Mouse (Mus musculus): ENCODE measurements at regions not wholly inside any gene's neighbourhood (a gene's known extent, or its start where the extent isn't known, plus 50 kb on each side); places are given as distances from the start of the nearest gene placed in this dataset.

DNA sequence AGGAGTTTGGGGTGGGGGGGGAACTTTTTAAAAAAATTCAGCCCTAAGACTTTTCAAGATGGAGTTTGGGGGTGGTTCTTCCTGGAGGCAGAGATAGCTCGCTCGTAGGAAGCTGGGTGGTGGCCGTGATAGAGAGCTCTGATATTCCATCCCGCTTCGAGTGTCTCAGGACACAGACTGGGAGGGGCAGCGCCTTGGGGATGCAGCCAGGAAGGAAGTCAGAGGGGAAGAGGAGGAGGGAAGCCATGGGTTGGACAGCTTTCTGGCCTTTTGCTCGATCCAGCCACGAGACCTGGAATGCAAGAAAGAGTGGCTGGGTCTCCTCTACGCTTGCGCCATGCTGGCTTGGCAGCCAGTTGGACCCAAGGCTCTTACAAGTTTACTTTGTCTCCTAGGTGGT lies 95.1 kb upstream of the Sulf2 start:
- no peak overlapping the region for H3K27ac ChIP-seq
- 38% methylated on average over 10 of the region's 10 CpGs for WGBS (ENCODE audit: insufficient replicate concordance)
- no peaks in the 10 kb centered on the region for H3K9me3 ChIP-seq (ENCODE audit: control insufficient read depth, low read length)
- TF ChIP-seq CTCF (IDR thresholded peaks at IDR 0.05; ENCODE audit: low read depth) (no peak), EP300 (IDR thresholded peaks at IDR 0.05; ENCODE audit: low read depth) (no peak)
- H3K4me2 ChIP-seq (ENCODE audit: low read depth): no peak overlapping the region
- H3K27me3 ChIP-seq (ENCODE audit: control insufficient read depth, insufficient read depth, low read length): no peaks in the 10 kb centered on the region
- H3K36me3 ChIP-seq (replicated peaks; ENCODE audit: control insufficient read depth, insufficient read depth, low read depth): no peaks in the 10 kb centered on the region
- no peak overlapping the region for H3K9ac ChIP-seq (replicated peaks)
- ATAC-seq (ENCODE audit: insufficient read depth) (no peak), DNase-seq (ENCODE audit: low read depth in 3 of 3, low spot score in 3 of 3) (no peak)
- no peak overlapping the region for H3K4me3 ChIP-seq (ENCODE audit: insufficient read depth in 1 of 2, low read depth in 2 of 2, low read length in 2 of 2)
- H3K4me1 ChIP-seq (replicated peaks; ENCODE audit: control insufficient read depth in 2 of 2, insufficient read depth in 2 of 2, low read length in 1 of 2): peaks cover 0 to 2% of the 10 kb centered on the region in 2 experiments; a peak in 1 of 4 replicates

DNA sequence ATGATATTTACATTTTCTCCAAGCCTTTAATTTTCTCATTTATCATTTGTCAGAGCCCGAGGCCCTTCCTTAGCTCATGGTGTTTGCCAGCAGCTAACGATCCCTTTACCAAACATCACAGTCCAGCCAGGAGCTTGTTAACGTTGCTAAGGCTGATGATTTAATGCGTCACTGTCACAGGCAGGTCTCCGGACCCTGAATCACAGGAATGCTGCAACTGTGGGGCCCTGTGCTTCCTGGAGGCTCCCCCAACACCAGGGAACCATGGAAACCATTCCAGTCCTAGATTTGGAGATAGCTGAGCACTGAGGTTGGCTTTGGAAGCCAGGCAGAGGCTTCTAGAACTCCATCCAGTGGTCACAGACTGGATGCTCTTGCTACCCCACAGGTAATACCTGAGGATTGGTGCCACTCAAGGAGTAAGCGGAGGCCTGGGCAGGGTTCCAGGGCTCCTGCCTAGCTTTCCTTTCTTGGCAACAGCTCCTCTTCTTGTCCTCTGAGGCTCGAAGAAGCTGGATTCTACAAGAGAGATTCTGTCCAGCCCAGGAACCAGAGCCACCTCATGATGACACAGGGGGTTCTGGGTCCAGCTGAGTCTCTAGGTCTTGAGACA lies 94.0 kb upstream of the Sulf2 start:
- no peak overlapping the region for H3K27ac ChIP-seq

DNA sequence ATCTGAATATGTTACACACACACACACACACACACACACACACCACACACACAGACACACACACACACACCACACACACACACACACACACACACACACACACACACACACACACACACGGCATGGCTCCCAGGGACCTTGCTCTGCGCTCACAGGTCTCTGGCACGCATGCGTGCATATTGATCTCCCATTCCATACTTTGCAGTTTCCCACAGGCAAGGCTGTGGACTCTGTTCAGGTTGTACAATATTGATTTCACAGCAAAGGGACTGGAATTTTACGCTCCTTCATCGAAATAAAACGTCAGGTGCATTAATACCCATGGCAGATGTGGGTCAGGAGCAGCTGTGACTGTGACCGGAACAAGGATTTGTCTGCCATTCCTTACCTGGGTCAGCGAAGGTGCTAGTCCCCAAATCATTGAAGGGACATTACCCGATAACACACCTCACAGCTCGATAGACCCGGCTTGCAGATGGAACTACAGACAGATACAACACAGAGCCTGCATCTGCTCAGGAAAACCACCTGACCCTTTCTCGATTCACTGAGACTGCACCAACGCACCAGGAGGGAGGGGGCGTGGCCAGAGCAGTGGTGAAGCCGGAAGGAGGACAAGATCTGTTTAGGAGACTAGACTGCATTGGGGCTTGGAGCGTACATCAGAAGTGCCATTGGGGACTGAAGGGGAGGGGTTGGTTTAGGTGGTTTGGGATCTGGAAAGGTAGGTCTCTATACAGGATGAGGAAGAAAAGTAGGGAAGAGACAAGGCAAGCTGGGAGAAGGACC lies 91.1 kb upstream of the Sulf2 start:
- no peak overlapping the region for H3K4me3 ChIP-seq (ENCODE audit: insufficient read depth in 1 of 2, low read depth in 2 of 2, low read length in 2 of 2)
- no peaks in the 10 kb centered on the region for H3K9me3 ChIP-seq (ENCODE audit: control insufficient read depth, low read length)
- H3K4me2 ChIP-seq (ENCODE audit: low read depth): no peak overlapping the region
- H3K27me3 ChIP-seq (ENCODE audit: control insufficient read depth, insufficient read depth, low read length): no peaks in the 10 kb centered on the region
- no peak for TF ChIP-seq CTCF (IDR thresholded peaks at IDR 0.05; ENCODE audit: low read depth)
- H3K9ac ChIP-seq (replicated peaks): no peak overlapping the region
- WGBS (ENCODE audit: insufficient replicate concordance): 60% methylated on average over 17 of the region's 17 CpGs
- H3K4me1 ChIP-seq (replicated peaks; ENCODE audit: control insufficient read depth in 2 of 2, insufficient read depth in 2 of 2, low read length in 1 of 2): peaks cover 0 to 2% of the 10 kb centered on the region in 2 experiments; a peak in 1 of 4 replicates
- ATAC-seq (ENCODE audit: insufficient read depth) (0 out of 2 replicates have a peak, but pooled peaks have one; percentile 45), DNase-seq (ENCODE audit: low read depth in 3 of 3, low spot score in 3 of 3) (no peak)
- H3K36me3 ChIP-seq (replicated peaks; ENCODE audit: control insufficient read depth, insufficient read depth, low read depth): no peaks in the 10 kb centered on the region
- no peak overlapping the region for H3K27ac ChIP-seq

More for the DNA sequence above, 94.0 kb upstream of the Sulf2 start:
- no peaks in the 10 kb centered on the region for H3K27me3 ChIP-seq (ENCODE audit: control insufficient read depth, insufficient read depth, low read length)
- H3K9ac ChIP-seq (replicated peaks): no peak overlapping the region
- ATAC-seq (ENCODE audit: insufficient read depth): no peak
- DNase-seq (ENCODE audit: low read depth in 3 of 3, low spot score in 3 of 3): no peak
- 34% methylated on average over 7 of the region's 7 CpGs for WGBS (ENCODE audit: insufficient replicate concordance)
- no peaks in the 10 kb centered on the region for H3K36me3 ChIP-seq (replicated peaks; ENCODE audit: control insufficient read depth, insufficient read depth, low read depth)
- TF ChIP-seq EP300 (IDR thresholded peaks at IDR 0.05; ENCODE audit: low read depth) (no peak), CTCF (IDR thresholded peaks at IDR 0.05; ENCODE audit: low read depth) (no peak)
- no peaks in the 10 kb centered on the region for H3K9me3 ChIP-seq (ENCODE audit: control insufficient read depth, low read length)
- no peak overlapping the region for H3K4me2 ChIP-seq (ENCODE audit: low read depth)
- H3K4me3 ChIP-seq (ENCODE audit: insufficient read depth in 1 of 2, low read depth in 2 of 2, low read length in 2 of 2): no peak overlapping the region
- H3K4me1 ChIP-seq (replicated peaks; ENCODE audit: control insufficient read depth in 2 of 2, insufficient read depth in 2 of 2, low read length in 1 of 2): peaks cover 0 to 2% of the 10 kb centered on the region in 2 experiments; a peak in 1 of 4 replicates

DNA sequence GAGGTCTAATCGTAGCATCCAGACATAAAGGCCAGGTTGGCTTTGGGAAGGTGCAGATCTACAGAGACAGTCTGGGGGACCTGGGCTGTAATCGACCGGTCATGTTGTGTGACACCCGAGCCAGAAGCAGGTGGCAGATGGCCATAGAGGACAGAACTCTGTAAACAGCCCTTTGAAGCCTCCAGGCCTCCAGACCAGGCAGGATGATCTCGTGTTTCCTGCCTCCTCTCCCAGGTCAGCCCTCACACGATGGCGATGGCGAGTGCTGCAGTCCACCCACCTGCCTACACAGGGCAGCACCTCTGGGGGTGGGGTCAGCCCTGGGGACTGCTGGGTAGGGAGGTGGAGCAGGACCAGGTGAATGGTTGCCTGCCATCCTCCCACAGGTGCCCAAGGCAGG lies 89.8 kb upstream of the Sulf2 start:
- H3K9me3 ChIP-seq (ENCODE audit: control insufficient read depth, low read length): no peaks in the 10 kb centered on the region
- no peak overlapping the region for H3K4me3 ChIP-seq (ENCODE audit: insufficient read depth in 1 of 2, low read depth in 2 of 2, low read length in 2 of 2)
- peaks cover 0 to 2% of the 10 kb centered on the region in 2 experiments; a peak in 1 of 4 replicates for H3K4me1 ChIP-seq (replicated peaks; ENCODE audit: control insufficient read depth in 2 of 2, insufficient read depth in 2 of 2, low read length in 1 of 2)
- H3K4me2 ChIP-seq (ENCODE audit: low read depth): no peak overlapping the region
- DNase-seq (ENCODE audit: low read depth in 3 of 3, low spot score in 3 of 3) (no peak), ATAC-seq (ENCODE audit: insufficient read depth) (no peak)
- no peaks in the 10 kb centered on the region for H3K27me3 ChIP-seq (ENCODE audit: control insufficient read depth, insufficient read depth, low read length)
- H3K36me3 ChIP-seq (replicated peaks; ENCODE audit: control insufficient read depth, insufficient read depth, low read depth): no peaks in the 10 kb centered on the region
- TF ChIP-seq EP300 (IDR thresholded peaks at IDR 0.05; ENCODE audit: low read depth) (no peak), CTCF (IDR thresholded peaks at IDR 0.05; ENCODE audit: low read depth) (no peak)
- no peak overlapping the region for H3K27ac ChIP-seq
- H3K9ac ChIP-seq (replicated peaks): no peak overlapping the region
- WGBS (ENCODE audit: insufficient replicate concordance): 32% methylated on average over 8 of the region's 8 CpGs

DNA sequence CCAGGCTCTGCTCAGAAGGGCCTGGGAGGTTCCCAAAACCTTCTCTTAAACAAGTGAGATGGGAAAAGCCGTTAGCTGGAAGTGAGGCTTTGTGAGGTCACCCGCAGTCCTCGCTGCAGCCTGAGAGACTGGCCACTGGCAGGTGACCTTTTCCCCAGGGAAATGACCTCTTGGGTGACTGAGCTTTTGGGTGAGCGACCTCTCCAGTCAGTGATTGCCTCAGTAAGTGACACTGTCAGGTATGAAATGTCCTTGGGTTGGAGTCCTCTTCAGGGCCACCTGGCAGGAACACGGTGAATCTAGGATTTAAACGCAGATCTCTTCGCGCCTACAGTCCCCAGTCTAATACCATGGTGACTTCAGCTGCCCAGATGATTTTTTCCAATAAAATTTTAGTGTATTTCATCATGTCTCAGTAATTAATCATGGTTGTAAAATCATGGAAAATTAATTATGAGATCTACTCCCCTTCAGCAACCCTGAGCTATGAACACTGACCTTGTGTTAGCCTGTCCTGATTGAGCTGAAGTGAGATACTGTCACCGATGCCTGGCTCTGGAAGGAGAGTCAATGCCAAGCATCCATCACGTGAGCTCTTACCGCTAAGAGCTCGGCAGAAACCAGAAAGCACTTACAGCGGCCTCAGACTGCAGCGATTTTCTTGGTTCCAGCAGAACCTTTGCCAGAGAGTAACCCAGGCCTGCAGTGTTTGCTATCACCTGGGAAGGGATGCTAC lies 87.5 kb upstream of the Sulf2 start:
- Histone ChIP-seq H3K9ac (replicated peaks) (no peak overlapping the region), H3K4me1 (replicated peaks; ENCODE audit: control insufficient read depth in 2 of 2, insufficient read depth in 2 of 2, low read length in 1 of 2) (peaks cover 0 to 2% of the 10 kb centered on the region in 2 experiments; a peak in 1 of 4 replicates), H3K27ac (no peak overlapping the region), H3K4me3 (ENCODE audit: insufficient read depth in 1 of 2, low read depth in 2 of 2, low read length in 2 of 2) (no peak overlapping the region), H3K9me3 (ENCODE audit: control insufficient read depth, low read length) (no peaks in the 10 kb centered on the region), H3K36me3 (replicated peaks; ENCODE audit: control insufficient read depth, insufficient read depth, low read depth) (no peaks in the 10 kb centered on the region), H3K4me2 (ENCODE audit: low read depth) (no peak overlapping the region), H3K27me3 (ENCODE audit: control insufficient read depth, insufficient read depth, low read length) (no peaks in the 10 kb centered on the region)
- TF ChIP-seq EP300 (IDR thresholded peaks at IDR 0.05; ENCODE audit: low read depth) (no peak), CTCF (IDR thresholded peaks at IDR 0.05; ENCODE audit: low read depth) (no peak)
- WGBS (ENCODE audit: insufficient replicate concordance): 68% methylated on average over 14 of the region's 14 CpGs
- no peak for ATAC-seq (ENCODE audit: insufficient read depth)
- no peak for DNase-seq (ENCODE audit: low read depth in 3 of 3, low spot score in 3 of 3)
